In genomic region chr7:4684632-4685417, GRCm38 (mm10) we compare ENCODE assay signal across 8 mouse cellular contexts. TPM values are rescaled to one million over a fixed set of nuclear protein-coding genes. Genes with fewer than 3 reads are reported as not detected.
DNase-seq lines count a peak whose midpoint lies in the region; ATAC-seq and TF ChIP-seq lines count a peak whose summit lies in the region.

Hspbp1 (minus strand) TSS chr7:4685068.

- H3K4me1 ChIP-seq in ES-Bruce4 (ENCODE audit: control insufficient read depth, insufficient read depth, low read length), result no peaks in the 10 kb centered on the region
- peaks cover 8% of the 10 kb centered on the region for H3K4me1 ChIP-seq in forebrain, embryonic 13.5 days
- peaks cover 9% of the 10 kb centered on the region for H3K4me1 ChIP-seq in liver, postnatal 0 days (ENCODE audit: insufficient read depth)
- H3K4me1 ChIP-seq in neural tube, embryonic 14.5 days (ENCODE audit: control insufficient read depth, insufficient read depth, low read length), result peaks cover 6% of the 10 kb centered on the region; the same call in 1 of the 2 replicates

- peaks cover 3% of the 10 kb centered on the region; the same call in 1 of the 2 replicates for H3K36me3 ChIP-seq in ES-Bruce4 (ENCODE audit: control insufficient read depth, insufficient read depth, low read length, poor library complexity, severe bottlenecking)
- H3K36me3 ChIP-seq in forebrain, embryonic 13.5 days (ENCODE audit: poor library complexity, severe bottlenecking), result peaks cover 26% of the 10 kb centered on the region
- 0 out of 2 replicates have a peak, but pooled peaks cover 2% of the 10 kb centered on the region for H3K36me3 ChIP-seq in liver, postnatal 0 days (replicated peaks; ENCODE audit: insufficient read depth, low read length)
- H3K36me3 ChIP-seq in neural tube, embryonic 14.5 days (ENCODE audit: control insufficient read depth, insufficient read depth, low read length), result no peaks in the 10 kb centered on the region

- H3K27me3 ChIP-seq in ES-Bruce4 (ENCODE audit: control insufficient read depth, insufficient read depth, low read length, poor library complexity, severe bottlenecking), result no peaks in the 10 kb centered on the region
- H3K27me3 ChIP-seq in forebrain, embryonic 13.5 days, result no peaks in the 10 kb centered on the region
- 0 out of 2 replicates have a peak, but pooled peaks cover under 1% of the 10 kb centered on the region for H3K27me3 ChIP-seq in liver, postnatal 0 days (ENCODE audit: insufficient read depth, low read length)
- no peaks in the 10 kb centered on the region for H3K27me3 ChIP-seq in neural tube, embryonic 14.5 days (ENCODE audit: control insufficient read depth, insufficient read depth, low read length)

- H3K9ac ChIP-seq in ES-Bruce4 (ENCODE audit: low read depth, poor library complexity, severe bottlenecking), result peak within 1 kb of the TSS; percentile 33
- peak within 1 kb of the TSS; percentile 68 for H3K9ac ChIP-seq in forebrain, embryonic 13.5 days
- H3K9ac ChIP-seq in liver, postnatal 0 days (replicated peaks), result peak within 1 kb of the TSS; percentile 54
- H3K9ac ChIP-seq in neural tube, embryonic 14.5 days (replicated peaks; ENCODE audit: low read depth, low read length), result peak within 1 kb of the TSS; percentile 56

- peak within 1 kb of the TSS; percentile 92 for H3K4me2 ChIP-seq in forebrain, embryonic 13.5 days
- H3K4me2 ChIP-seq in liver, postnatal 0 days (ENCODE audit: low read depth, low read length), result peak within 1 kb of the TSS; percentile 77
- H3K4me2 ChIP-seq in neural tube, embryonic 14.5 days (ENCODE audit: low read depth, low read length), result peak within 1 kb of the TSS; percentile 88

- no peak for TF ChIP-seq CTCF in ES-Bruce4 (IDR thresholded peaks at IDR 0.05; ENCODE audit: low read depth, low read length)
- 0 out of 2 replicates have a peak, but pooled peaks have one; percentile 6 for TF ChIP-seq CTCF in liver, postnatal 0 days (IDR thresholded peaks at IDR 0.05; ENCODE audit: low read depth)

- no peak for TF ChIP-seq POLR2A in ES-Bruce4 (IDR thresholded peaks at IDR 0.05; ENCODE audit: insufficient read depth, low read length)

- peak; percentile 95 to 96 for DNase-seq in heart, postnatal 10 days
- DNase-seq in large intestine, adult 2 months (ENCODE audit: low read depth, low spot score), result peak; percentile 99
- DNase-seq in liver, postnatal 0 days, result peak; percentile 97
- DNase-seq in testis, postnatal 10 days (ENCODE audit: low spot score), result peak; percentile 97

- ATAC-seq in cerebellum, adult (ENCODE audit: insufficient number of reproducible peaks, low FRiP score, low TSS enrichment), result peak; percentile 98
- ATAC-seq in forebrain, embryonic 13.5 days, result peak; percentile 99
- ATAC-seq in liver, postnatal 0 days, result peak; percentile 97
- ATAC-seq in neural tube, embryonic 14.5 days (ENCODE audit: low read depth), result peak; percentile 98

- H3K9me3 ChIP-seq in ES-Bruce4 (replicated peaks; ENCODE audit: control insufficient read depth, insufficient read depth, low read length, poor library complexity, severe bottlenecking), result no peaks in the 10 kb centered on the region
- no peaks in the 10 kb centered on the region for H3K9me3 ChIP-seq in forebrain, embryonic 13.5 days (replicated peaks)
- H3K9me3 ChIP-seq in liver, postnatal 0 days (ENCODE audit: low read length), result no peaks in the 10 kb centered on the region
- H3K9me3 ChIP-seq in neural tube, embryonic 14.5 days (ENCODE audit: control insufficient read depth, low read length), result no peaks in the 10 kb centered on the region

- no peak for TF ChIP-seq EP300 in ES-Bruce4 (IDR thresholded peaks at IDR 0.05; ENCODE audit: insufficient read depth, low read depth, low read length)
- peak; percentile 70; the same call in 1 of the 2 replicates for TF ChIP-seq EP300 in liver, postnatal 0 days (IDR thresholded peaks at IDR 0.05; ENCODE audit: low read depth)

- 0% methylated on average over 32 of the region's 32 CpGs for WGBS in forebrain, embryonic 13.5 days
- WGBS in large intestine, adult 2 months, result under 1% methylated on average over 32 of the region's 32 CpGs
- WGBS in liver, postnatal 0 days (ENCODE audit: insufficient replicate concordance), result under 1% methylated on average over 32 of the region's 32 CpGs
- WGBS in neural tube, embryonic 14.5 days, result under 1% methylated on average over 32 of the region's 32 CpGs

- 0 out of 2 replicates have a peak within 1 kb of the TSS, but pooled peaks have one; percentile 34 for H3K27ac ChIP-seq in ES-Bruce4 (ENCODE audit: insufficient read depth, low read length)
- H3K27ac ChIP-seq in forebrain, embryonic 13.5 days, result peak within 1 kb of the TSS; percentile 63
- peak within 1 kb of the TSS; percentile 62; the same call in 1 of the 2 replicates for H3K27ac ChIP-seq in liver, postnatal 0 days (ENCODE audit: low read depth)
- peak within 1 kb of the TSS; percentile 66 for H3K27ac ChIP-seq in neural tube, embryonic 14.5 days (ENCODE audit: low read depth, low read length)

- intact Hi-C loops in heart, postnatal 10 days (cut with DNase I), result loop anchor here (1.0 to 10.0 kb wide), 3 partner anchors 26 to 370 kb away; partner anchors contain the start of genes Kmt5c, Ppp6r1 and Zfp580

- peak within 1 kb of the TSS; percentile 90 for H3K4me3 ChIP-seq in ES-Bruce4 (ENCODE audit: low read depth, low read length)
- peak within 1 kb of the TSS; percentile 79 for H3K4me3 ChIP-seq in forebrain, embryonic 13.5 days
- peak within 1 kb of the TSS; percentile 71 for H3K4me3 ChIP-seq in liver, postnatal 0 days (ENCODE audit: low read depth, low read length)
- H3K4me3 ChIP-seq in neural tube, embryonic 14.5 days (ENCODE audit: low read depth, low read length), result peak within 1 kb of the TSS; percentile 58

RNA-seq across cellular contexts. Expression of gene Hspbp1, which starts in this region (rescaled TPM):
- 51.8 and 63.3 TPM in 2 replicates for polyA plus RNA-seq in ES-Bruce4 (2011; ENCODE audit: insufficient read depth, insufficient read length, low read depth, missing spikeins)
- 117 and 125 TPM in 2 replicates for polyA plus RNA-seq in forebrain, embryonic 13.5 days (2015; fragmentation: Nextera tagmentation; extraction: Ambion mirVana)
- total RNA-seq in heart, postnatal 10 days (2021), result 10 to 100 TPM; 45.0 to 46.7 TPM
- polyA plus RNA-seq in large intestine, adult 2 months (2012; rRNA removed), result 32.7 and 34.4 TPM in 2 replicates
- polyA plus RNA-seq in liver, postnatal 0 days (2015; fragmentation: Nextera tagmentation; extraction: Ambion mirVana), result 27.6 and 33.1 TPM in 2 replicates
- 141 and 143 TPM in 2 replicates for polyA plus RNA-seq in neural tube, embryonic 14.5 days (2014; fragmentation: Nextera tagmentation; extraction: Ambion mirVana)

Comparison
In these comparisons a context has a peak if more than half of its experiments do, and no peak if none do; other contexts are left out.
1. Peak in every context shown above with its lines: DNase-seq, ATAC-seq, H3K4me3 ChIP-seq and H3K27ac ChIP-seq.